Mouse (Mus musculus): ENCODE results near the gene Gm10340.
"Not testable (repeated sequence)": the region's sequence is repeated elsewhere in the genome, so short reads cannot be mapped to it uniquely, and the experiment has no call there.

The Gm10340 gene

DNA sequence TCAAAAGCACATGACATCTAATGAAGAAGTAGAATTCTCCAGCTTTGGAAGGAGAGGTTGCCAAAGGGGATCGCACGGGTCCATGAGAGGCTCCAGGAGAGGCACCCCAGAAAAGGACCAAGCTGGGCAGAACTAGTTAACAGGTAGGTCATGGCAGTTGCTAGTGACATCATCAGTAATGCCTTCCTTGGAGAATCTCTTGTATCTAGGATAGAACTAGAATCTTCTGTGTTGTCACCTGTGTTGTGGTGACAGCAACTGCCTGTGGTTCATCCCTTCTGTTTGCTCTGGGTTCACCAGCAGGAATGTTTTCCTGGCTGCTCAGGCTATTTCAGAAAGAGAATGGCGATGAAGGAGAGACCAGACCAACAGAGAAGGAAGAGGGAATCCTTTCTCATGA, at the start of gene Gm10340:
Gene Gm10340, plus strand, starts transcription at position 301 of the 400 bp plus-strand sequence.
- DNase-seq, result not testable (repeated sequence)

DNA sequence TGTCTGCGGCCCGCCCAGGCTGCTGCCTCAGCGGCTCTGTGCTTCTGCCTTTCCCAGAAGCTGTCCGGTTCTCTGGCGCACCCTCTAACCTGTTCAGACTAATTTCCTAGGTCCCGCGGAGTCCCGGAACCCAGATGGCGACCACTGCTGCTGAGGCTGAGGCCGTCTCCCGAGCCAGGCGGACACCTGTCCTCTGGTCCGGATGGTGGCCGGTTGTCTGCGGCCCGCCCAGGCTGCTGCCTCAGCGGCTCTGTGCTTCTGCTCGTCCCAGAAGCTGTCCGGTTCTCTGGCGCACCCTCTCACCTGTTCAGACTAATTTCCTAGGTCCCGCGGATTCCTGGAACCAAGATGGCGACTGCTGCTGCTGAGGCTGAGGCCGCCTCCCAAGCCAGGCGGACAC, 17.7 kb upstream of the Gm10340 start:
- peak; percentile 8 to 16 for DNase-seq

DNA sequence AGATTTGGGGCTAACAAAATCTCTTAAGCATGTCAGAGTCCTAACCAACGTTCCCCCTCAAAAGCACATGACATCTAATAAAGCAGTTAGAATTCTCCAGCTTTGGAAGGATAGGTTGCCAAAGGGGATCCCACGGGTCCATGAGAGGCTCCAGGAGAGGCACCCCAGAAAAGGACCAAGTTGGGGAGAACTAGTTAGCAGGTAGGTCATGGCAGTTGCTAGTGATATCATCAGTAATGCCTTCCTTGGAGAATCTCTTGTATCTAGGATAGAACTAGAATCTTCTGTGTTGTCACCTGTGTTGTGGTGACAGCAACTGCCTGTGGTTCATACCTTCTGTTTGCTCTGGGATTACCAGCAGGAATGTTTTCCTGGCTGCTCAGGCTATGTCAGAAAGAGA, 54.2 kb downstream of the Gm10340 start, which contains the start of gene Gm5795:
Gene Gm5795, plus strand, starts transcription at position 301 of the 400 bp plus-strand sequence.
- DNase-seq, result not testable (repeated sequence)

Measured in B cell, adult 2 months (primary cell).